Mouse (Mus musculus): ENCODE results near the gene Sp7. TPM values are rescaled to one million over a fixed set of nuclear protein-coding genes. Genes with fewer than 3 reads are reported as not detected.

Gene Sp7
- polyA plus RNA-seq (2014; fragmentation: Illumina TruSeq; extraction: RNeasy Lipid Tissue Mini Kit (QIAGEN cat#74804); ENCODE audit: low read depth, low replicate concordance), result not detected

DNA sequence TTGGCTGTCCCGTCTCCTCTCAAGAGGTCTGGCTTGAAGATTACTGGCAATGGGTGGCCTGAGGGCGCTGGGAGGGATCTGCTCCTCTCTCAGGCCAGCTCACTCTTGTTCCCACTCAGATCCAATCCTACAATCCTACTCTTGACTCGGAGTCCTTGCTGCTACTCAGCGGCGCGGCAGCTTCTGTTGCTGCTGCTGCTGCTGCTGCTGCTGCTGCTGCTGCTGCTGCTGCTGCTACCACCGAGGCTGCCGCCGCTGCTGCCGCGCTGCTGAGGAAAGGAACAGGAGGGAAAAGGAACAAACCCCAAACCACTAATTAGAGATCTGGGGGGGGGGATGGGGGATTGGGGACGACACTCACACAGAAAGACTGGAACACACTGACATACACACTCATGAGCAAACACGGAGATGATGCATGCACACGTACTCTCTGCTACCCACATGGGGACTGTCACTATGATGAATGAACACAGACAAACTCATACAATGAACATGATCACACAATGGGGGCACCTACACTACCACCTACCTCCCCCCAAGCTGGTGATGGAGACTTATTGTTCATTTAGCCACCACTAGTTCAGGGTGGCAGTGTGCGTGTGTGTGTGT is at the start of gene Sp7:
Sp7 (minus strand) TSS at position 450 of the 612 bp plus-strand sequence.

DNA sequence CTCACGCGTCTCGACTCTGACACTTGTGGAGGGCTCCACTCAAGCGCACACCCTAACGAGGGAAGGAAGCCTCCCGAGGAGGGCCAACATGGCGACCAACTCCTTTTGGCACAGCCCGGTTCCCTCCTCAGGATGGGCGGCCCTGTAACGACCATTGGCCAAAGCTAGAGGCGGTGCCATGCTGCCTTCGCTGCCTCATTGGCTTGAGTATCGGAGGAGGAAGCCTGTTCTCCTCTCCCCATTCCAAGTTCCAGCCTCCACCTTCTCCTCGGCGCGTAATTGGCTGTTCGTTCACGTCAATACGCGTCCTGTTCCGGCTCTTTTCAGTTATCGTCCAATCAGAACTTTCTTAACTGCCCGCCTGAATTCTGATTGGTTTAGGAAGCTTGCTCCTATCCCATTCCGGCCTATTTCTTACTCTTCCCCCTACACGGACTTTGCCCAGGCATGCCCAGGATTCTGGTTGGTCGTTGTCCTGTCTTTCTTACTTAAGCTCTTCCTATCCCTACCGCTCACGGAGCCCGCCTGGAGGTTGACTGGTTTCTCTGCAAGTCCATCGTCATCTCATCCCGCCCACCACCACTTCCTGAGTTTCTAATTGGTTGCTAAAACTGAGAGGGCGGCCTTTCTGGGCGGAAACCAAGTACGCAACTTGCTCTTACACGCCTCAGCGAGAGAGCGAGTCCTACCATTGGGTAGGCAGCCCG is 38.7 kb upstream of the Sp7 start, which contains the start of gene Sp1:
Sp1 (plus strand) TSS at position 655 of the 707 bp plus-strand sequence.

DNA sequence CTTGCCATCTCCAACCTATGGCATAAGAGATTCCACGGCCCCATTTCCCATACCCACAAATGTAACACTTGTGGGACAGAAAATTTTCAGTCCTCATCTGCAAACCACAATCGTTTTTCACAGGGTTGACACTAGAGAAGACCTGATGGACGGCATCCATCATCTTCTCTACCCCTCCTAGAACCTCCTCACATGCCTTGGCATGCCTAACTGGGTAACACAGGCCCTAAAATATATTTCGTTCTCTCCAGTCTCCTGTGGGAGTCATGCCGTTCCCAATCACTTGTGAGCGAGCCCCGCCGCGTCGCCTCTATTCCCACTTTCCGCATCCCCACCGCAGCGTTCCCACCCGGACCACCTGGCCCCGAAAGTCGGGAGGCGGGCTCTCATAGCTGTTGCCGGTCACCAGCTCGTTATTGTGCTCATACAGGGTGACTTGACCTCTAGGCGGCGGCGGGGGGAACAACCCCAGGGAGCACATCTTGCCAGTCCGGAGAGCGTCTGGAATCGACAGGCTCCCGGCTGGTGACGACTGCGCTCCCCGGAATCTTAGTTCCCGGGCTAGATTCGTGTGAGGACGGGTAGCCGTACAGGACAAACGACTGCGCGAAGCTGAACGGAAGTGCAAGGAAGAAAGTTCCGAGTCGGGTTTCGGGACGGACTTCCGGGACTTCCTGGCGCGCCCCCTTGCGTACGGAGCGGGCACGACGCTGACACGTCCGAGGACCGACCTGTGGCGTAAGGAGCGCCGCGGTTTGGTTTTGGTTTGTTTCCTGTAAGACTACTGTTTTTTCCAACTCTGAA is 16.6 kb downstream of the Sp7 start, which contains the start of gene Aaas:
Aaas (minus strand) TSS at position 634 of the 804 bp plus-strand sequence.

DNA sequence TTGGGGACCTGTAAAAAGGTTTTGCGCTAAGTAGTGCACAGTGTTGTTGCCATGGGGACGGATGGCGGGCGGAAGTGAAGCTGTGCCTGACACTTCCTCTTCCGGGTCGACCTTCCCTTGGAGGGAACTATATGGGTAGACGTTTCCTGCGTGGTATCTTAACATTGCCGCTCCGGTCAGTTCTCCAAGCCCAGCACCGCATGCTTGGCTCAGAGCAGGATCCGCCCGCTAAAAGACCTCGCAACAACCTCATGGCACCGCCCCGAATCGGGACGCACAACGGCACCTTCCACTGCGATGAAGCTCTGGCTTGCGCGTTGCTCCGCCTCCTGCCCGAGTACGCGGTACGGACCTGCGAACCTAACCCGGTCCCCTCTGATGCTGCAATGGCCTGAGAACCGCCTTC is 35.4 kb downstream of the Sp7 start, which contains the start of gene Myg1:
Myg1 (plus strand) TSS at position 100 of the 406 bp plus-strand sequence.

DNA sequence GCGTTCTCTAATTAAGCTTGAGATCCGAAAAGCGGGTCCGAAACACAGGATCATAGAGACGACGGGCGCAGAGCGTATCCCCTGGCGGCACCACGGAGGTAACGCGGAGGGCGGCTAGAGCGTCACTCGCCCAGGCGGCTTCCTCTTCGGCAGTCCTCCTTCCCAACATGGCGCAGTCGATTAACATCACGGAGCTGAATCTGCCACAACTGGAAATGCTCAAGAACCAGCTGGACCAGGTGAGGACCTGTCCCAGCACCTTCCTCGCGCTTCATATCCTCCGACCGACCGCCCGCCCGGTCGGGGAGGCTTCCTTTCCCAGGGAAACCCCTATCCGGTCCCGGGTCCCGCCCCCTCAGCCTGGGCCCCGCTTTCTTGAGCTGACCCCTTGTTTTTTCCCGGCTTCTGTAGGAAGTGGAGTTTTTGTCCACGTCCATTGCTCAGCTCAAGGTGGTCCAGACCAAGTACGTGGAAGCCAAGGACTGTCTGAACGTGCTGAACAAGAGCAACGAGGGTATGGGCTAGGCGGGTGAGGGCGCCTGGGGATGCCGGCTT is 40.9 kb downstream of the Sp7 start, which contains the start of gene Pfdn5:
Pfdn5 (plus strand) TSS at position 95 of the 555 bp plus-strand sequence.

Other genes with a start within 250 kb of the Sp7 start
- gene Spryd3, start 230.9 kb downstream of the Sp7 start, polyA plus RNA-seq (2014; fragmentation: Illumina TruSeq; extraction: RNeasy Lipid Tissue Mini Kit (QIAGEN cat#74804); ENCODE audit: low read depth, low replicate concordance), result 17.0 TPM
- 46.2 TPM for gene Igfbp6, start 222.8 kb downstream of the Sp7 start, polyA plus RNA-seq (2014; fragmentation: Illumina TruSeq; extraction: RNeasy Lipid Tissue Mini Kit (QIAGEN cat#74804); ENCODE audit: low read depth, low replicate concordance)
- not detected for gene Soat2, start 216.7 kb downstream of the Sp7 start, polyA plus RNA-seq (2014; fragmentation: Illumina TruSeq; extraction: RNeasy Lipid Tissue Mini Kit (QIAGEN cat#74804); ENCODE audit: low read depth, low replicate concordance)
- 39.0 TPM for gene Zfp740, start 163.9 kb downstream of the Sp7 start, polyA plus RNA-seq (2014; fragmentation: Illumina TruSeq; extraction: RNeasy Lipid Tissue Mini Kit (QIAGEN cat#74804); ENCODE audit: low read depth, low replicate concordance)
- 25.3 TPM for gene Csad, start 162.5 kb downstream of the Sp7 start, polyA plus RNA-seq (2014; fragmentation: Illumina TruSeq; extraction: RNeasy Lipid Tissue Mini Kit (QIAGEN cat#74804); ENCODE audit: low read depth, low replicate concordance)
- 1.5 TPM for gene Itgb7, start 135.2 kb downstream of the Sp7 start, polyA plus RNA-seq (2014; fragmentation: Illumina TruSeq; extraction: RNeasy Lipid Tissue Mini Kit (QIAGEN cat#74804); ENCODE audit: low read depth, low replicate concordance)
- 15.4 TPM for gene Rarg, start 109.7 kb downstream of the Sp7 start, polyA plus RNA-seq (2014; fragmentation: Illumina TruSeq; extraction: RNeasy Lipid Tissue Mini Kit (QIAGEN cat#74804); ENCODE audit: low read depth, low replicate concordance)
- not detected for gene Gm9918, start 96.6 kb downstream of the Sp7 start, polyA plus RNA-seq (2014; fragmentation: Illumina TruSeq; extraction: RNeasy Lipid Tissue Mini Kit (QIAGEN cat#74804); ENCODE audit: low read depth, low replicate concordance)
- 19.2 TPM for gene Mfsd5, start 87.7 kb downstream of the Sp7 start, polyA plus RNA-seq (2014; fragmentation: Illumina TruSeq; extraction: RNeasy Lipid Tissue Mini Kit (QIAGEN cat#74804); ENCODE audit: low read depth, low replicate concordance)
- gene Espl1, start 70.9 kb downstream of the Sp7 start, polyA plus RNA-seq (2014; fragmentation: Illumina TruSeq; extraction: RNeasy Lipid Tissue Mini Kit (QIAGEN cat#74804); ENCODE audit: low read depth, low replicate concordance), result 3.6 TPM
- gene Pfdn5, start 41.1 kb downstream of the Sp7 start, polyA plus RNA-seq (2014; fragmentation: Illumina TruSeq; extraction: RNeasy Lipid Tissue Mini Kit (QIAGEN cat#74804); ENCODE audit: low read depth, low replicate concordance), result 278 TPM
- 24.5 TPM for gene Myg1, start 35.5 kb downstream of the Sp7 start, polyA plus RNA-seq (2014; fragmentation: Illumina TruSeq; extraction: RNeasy Lipid Tissue Mini Kit (QIAGEN cat#74804); ENCODE audit: low read depth, low replicate concordance)
- 12.0 TPM for gene Aaas, start 16.4 kb downstream of the Sp7 start, polyA plus RNA-seq (2014; fragmentation: Illumina TruSeq; extraction: RNeasy Lipid Tissue Mini Kit (QIAGEN cat#74804); ENCODE audit: low read depth, low replicate concordance)
- gene Sp1, start 39.0 kb upstream of the Sp7 start, polyA plus RNA-seq (2014; fragmentation: Illumina TruSeq; extraction: RNeasy Lipid Tissue Mini Kit (QIAGEN cat#74804); ENCODE audit: low read depth, low replicate concordance), result 15.9 TPM
- gene Amhr2, start 78.2 kb upstream of the Sp7 start, polyA plus RNA-seq (2014; fragmentation: Illumina TruSeq; extraction: RNeasy Lipid Tissue Mini Kit (QIAGEN cat#74804); ENCODE audit: low read depth, low replicate concordance), result not detected
- gene Prr13, start 91.8 kb upstream of the Sp7 start, polyA plus RNA-seq (2014; fragmentation: Illumina TruSeq; extraction: RNeasy Lipid Tissue Mini Kit (QIAGEN cat#74804); ENCODE audit: low read depth, low replicate concordance), result 44.3 TPM
- 506 TPM for gene Pcbp2, start 103.4 kb upstream of the Sp7 start, polyA plus RNA-seq (2014; fragmentation: Illumina TruSeq; extraction: RNeasy Lipid Tissue Mini Kit (QIAGEN cat#74804); ENCODE audit: low read depth, low replicate concordance)
- not detected for gene Gm10337, start 136.5 kb upstream of the Sp7 start, polyA plus RNA-seq (2014; fragmentation: Illumina TruSeq; extraction: RNeasy Lipid Tissue Mini Kit (QIAGEN cat#74804); ENCODE audit: low read depth, low replicate concordance)
- 3.5 TPM for gene Map3k12, start 149.9 kb upstream of the Sp7 start, polyA plus RNA-seq (2014; fragmentation: Illumina TruSeq; extraction: RNeasy Lipid Tissue Mini Kit (QIAGEN cat#74804); ENCODE audit: low read depth, low replicate concordance)
- 56.6 TPM for gene Tarbp2, start 151.0 kb upstream of the Sp7 start, polyA plus RNA-seq (2014; fragmentation: Illumina TruSeq; extraction: RNeasy Lipid Tissue Mini Kit (QIAGEN cat#74804); ENCODE audit: low read depth, low replicate concordance)
- 4.1 TPM for gene Npff, start 157.8 kb upstream of the Sp7 start, polyA plus RNA-seq (2014; fragmentation: Illumina TruSeq; extraction: RNeasy Lipid Tissue Mini Kit (QIAGEN cat#74804); ENCODE audit: low read depth, low replicate concordance)